Mouse (Mus musculus) CD4-positive naive resting alpha-beta T cell, adult 76 days (primary cell): ENCODE measurements around the gene Olfr267. TPM values are rescaled to one million over a fixed set of nuclear protein-coding genes. Genes with fewer than 3 reads are reported as not detected.

Source experiments
- total RNA-seq: library from RNA; stranded (reverse); gene quantifications from one replicate; pipeline ENCODE4 v1.2.4, GENCODE M21; 2023

Olfr267 gene
- 0.38 TPM for total RNA-seq

DNA sequence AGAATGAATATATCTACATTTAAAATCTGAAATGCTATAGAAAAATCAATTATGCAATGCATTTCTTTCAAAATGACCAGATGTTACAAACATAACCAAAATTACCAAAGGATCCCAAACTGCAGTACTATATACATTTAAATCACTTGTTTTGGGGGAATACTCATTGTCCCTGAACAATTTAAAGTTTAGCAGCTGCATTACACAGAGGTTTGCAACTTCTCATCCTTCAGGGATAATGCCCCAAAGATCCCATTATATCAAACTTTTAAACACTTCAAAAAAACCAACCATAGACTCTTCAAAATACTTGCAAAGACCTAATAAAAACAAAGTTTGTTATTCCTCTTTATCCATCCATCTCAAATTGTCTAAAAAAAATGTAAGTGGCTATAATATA lies at the start of gene Olfr267:
Gene Olfr267 (minus strand): TSS at position 101 of the 400 bp plus-strand sequence.

Other genes starting within 250 kb of the Olfr267 start
- gene Lpar1, start 233.8 kb downstream of the Olfr267 start, total RNA-seq = not detected
- 85.3 TPM for gene Ecpas, start 125.0 kb upstream of the Olfr267 start, total RNA-seq
- gene Zkscan16, start 155.9 kb upstream of the Olfr267 start, total RNA-seq = not detected
- 1.4 TPM for gene Ptgr1, start 199.4 kb upstream of the Olfr267 start, total RNA-seq
- gene Dnajc25, start 207.3 kb upstream of the Olfr267 start, total RNA-seq = 8.5 TPM
- not detected for gene Gm20503, start 215.5 kb upstream of the Olfr267 start, total RNA-seq
- gene Gng10, start 247.4 kb upstream of the Olfr267 start, total RNA-seq = 34.7 TPM